Mouse (Mus musculus) c-Kit-positive CD71-positive TER-119-negative erythroid progenitor cells, embryonic 14.5 days (primary cell): ENCODE data around the gene Mapkapk2.
A peak's percentile ranks its signal among the peaks of the same experiment; 100 is the strongest.
"Not testable (repeated sequence)": the region's sequence is repeated elsewhere in the genome, so short reads cannot be mapped to it uniquely, and the experiment has no call there.

Experiments
- DNase-seq: peaks from one replicate; pipeline ENCODE4 v3.0.0-alpha.2; 2013; ENCODE audit warnings: low read depth

Gene Mapkapk2

DNA sequence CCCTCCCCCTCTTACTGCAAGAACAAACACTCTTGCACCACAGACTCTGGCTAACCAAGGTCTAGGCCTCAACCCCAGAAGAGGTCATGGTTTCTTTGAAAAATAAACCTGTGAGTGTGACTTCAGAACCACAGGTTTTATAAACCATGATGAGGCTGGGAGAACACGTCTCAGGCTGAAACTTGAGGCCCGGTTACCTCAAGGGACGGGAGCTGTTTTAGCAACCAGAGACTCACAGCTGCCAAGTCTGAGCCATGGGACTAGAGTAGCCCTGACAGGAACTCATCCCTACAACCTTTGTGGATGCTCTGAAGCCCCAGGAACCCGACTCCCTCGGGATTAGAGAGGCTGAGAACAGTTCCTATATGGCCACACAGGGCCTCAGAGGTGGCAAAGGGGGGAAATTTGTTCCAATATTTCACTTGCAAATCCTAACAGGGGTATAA lies 48.2 kb downstream of the Mapkapk2 start:
- DNase-seq = no peak

DNA sequence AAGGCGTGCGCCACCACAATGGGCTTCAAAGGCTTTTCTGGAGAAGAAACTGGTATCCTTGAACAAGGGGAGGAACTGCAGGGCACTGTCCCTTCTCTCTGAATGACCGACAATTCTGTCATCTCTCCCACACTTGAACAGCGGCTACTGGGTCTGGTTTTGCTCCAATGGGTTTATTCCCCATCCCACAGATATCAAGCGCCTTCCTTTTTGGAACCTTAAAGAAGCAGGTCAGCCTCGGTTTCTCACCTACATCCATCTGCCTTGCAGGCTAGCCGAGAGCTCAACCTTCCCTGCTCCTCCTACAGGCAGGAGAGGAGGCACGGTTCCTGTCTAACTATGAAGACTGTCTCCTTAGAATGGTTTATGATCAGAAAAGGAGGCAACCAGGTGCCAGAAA lies 48.7 kb downstream of the Mapkapk2 start:
- no peak for DNase-seq

DNA sequence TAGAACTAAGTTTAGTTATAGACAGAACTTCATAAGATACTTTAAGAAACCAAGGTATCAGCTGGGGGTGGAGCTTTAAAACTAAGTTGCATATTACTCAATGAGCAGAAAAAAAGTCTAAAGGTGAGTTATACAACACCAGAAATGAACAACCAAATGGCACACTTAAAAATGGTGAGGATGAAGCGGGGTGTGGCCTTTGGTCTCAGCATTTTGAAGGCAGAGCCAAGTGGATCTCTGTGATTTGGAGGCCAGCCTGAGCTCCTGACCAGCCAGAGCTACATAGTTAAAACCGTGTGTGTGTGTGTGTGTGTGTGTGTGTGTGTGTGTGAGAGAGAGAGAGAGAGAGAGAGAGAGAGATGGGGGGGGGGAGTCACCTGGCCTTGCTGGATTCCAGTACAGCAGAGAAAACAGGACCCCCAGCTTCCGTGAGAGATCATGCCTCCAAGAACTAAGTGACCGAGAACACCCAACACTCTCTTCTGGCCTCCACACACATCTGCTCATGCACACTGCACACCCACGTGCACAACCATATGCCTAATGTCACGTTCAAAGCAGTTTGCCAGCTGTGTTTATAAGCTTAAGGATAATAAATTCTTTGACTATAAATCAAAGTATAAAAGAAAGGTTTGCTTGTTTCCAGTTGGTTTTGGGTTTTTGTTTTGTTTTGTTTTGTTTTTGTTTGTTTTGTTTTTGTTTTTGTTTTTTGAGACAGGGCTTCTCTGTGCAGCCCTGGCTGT lies 49.3 kb downstream of the Mapkapk2 start:
- DNase-seq = no peak

DNA sequence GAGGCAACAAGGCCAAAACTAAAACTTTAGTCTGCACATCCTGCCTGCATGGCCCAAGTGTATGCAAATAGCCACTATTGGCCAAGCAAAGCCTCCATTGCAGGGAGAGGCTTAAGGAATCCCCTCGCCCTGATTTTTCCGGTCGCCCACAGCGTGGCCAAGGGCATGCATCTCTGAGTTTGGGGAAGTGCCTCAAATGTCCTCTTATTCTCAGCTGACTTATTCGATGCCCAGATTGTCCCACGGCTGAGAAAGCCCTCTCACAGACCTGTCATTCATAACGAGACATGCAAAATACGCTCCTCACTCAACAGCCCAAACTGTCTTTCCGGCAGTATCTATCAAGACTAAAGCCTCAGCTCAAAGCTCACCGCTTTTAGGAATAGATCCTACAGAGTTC lies 51.0 kb downstream of the Mapkapk2 start:
- DNase-seq = no peak

DNA sequence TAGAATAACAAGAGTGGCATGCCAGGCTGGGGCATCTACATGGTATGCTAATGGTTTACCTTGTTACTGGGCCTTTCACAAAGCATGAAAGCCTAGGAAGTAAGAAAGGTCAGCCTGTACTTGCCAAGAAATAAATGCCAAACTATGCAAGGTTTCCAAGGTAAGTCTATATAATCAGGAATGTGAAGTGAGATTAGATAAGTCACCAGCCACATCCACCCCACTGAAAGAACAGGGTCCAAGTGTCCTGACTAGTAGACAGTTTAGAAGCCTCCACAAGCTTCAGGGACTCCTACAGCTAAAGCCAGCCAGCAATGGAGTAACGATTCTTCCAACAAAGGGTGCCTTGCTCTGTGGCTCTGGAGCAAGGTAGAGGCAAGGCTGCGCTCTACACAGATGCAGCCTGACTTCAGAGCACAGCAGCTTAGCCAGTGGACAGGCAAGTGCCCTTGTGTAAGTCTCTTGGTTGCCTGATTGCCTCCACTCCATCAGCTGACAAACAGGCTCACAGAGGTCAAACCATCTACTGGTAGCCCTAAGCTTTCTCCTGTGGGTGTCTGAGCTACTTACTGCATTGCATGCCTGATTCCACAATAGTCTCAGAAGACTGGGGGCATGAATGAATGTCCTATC lies 51.8 kb downstream of the Mapkapk2 start:
- no peak for DNase-seq

DNA sequence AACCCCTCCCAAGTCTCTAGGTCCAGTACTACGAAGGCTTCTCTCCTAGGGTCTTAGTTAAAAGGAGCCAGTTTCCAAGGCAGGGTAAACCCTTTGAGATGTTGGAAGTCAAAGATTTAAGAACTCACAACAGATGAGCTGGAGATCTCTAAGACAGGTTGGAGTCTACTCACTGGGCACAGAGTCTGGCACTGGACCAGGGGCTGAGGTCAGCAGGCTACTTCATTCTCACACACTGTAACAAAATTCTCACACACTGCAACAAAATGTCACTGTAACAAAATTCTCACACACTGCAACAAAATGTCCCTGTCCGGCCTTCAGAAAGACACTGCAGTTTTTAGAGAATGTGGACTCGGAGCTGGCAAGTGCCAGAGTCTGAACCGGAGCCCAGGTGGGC lies 54.0 kb downstream of the Mapkapk2 start:
- DNase-seq = no peak

DNA sequence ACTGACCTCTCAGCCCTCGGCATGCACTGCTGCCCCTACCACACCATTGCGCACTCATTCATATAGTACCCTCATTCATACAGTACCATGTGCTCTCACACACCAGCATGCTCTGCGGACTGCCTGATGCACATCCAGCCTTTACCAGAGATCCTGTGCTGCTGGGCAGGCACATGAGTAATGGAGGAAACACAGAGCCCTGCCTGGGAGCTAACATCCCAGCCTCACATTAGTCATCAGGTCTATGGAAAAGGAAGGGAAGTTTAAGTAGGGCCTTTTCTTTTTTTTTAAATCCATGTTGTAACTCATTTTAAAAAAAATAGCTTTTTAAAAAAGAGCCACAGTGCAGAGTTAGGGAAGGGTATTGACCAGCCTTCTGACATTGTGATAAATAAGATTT lies 54.9 kb downstream of the Mapkapk2 start:
- DNase-seq = no peak

DNA sequence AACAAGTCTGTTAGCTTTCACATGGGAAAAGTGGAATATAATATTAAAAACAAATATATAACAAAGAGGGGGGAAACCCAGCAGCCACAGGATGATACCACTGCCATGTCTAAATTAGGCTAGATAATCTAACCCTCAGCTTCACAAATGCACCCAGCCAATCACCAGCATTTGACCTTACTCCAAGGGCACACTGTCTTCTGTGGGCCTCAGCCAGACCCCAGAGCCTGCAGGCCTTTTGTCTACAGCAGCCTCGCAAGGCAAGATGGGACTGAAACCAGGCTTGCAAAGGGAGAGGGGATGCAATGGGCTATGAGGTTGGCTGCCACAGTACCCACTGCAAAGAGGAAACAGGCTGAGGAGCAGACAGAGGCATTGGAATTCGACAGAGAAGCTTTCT lies 55.4 kb downstream of the Mapkapk2 start:
- DNase-seq = no peak

DNA sequence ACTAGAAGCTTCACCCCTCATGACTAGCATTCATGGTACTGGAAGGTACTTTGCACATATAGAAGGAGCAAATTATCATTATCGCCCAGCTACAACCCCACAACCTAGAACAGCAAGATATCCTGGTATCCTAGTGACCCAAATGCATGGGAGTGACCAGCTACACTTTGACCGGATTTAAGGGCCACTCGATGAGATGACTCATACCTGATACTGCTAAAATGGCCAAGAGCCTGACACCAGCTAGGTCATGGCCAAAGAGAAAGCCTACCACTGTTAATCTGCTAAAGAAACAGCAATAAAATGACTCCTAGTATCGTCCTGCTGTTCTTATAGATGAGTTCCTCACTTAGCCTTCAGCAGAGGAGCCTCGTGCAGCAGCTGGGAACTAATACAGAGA lies 58.1 kb downstream of the Mapkapk2 start:
- DNase-seq = no peak

DNA sequence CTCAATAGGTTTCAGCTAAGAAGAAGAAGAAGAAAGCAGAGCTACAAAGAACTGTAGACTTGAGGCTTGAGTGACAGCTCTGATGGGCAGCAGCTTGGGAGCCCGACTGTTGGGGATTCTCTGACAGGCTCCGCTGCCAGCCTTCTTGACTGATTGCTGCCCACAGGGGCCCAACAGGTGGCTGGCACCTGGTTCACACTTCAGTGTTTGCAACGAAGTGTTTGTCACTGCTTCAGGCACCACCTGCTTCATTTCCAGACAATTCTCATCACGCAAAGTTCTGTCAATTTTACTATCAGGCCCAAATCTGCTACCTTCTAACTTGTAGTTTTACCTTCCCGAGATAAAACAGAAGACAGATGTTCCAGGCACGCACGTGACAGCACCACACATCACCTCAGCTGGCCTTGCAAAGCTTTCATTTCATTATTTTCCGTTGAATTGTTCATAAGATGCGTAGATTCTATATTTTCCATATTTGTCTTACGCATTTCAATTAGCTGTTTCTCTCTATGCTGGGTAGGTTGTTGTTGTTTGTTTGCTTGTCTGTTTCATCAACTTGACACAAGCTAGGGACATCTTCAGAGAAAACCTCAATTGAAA lies 59.1 kb downstream of the Mapkapk2 start:
- DNase-seq = no peak

DNA sequence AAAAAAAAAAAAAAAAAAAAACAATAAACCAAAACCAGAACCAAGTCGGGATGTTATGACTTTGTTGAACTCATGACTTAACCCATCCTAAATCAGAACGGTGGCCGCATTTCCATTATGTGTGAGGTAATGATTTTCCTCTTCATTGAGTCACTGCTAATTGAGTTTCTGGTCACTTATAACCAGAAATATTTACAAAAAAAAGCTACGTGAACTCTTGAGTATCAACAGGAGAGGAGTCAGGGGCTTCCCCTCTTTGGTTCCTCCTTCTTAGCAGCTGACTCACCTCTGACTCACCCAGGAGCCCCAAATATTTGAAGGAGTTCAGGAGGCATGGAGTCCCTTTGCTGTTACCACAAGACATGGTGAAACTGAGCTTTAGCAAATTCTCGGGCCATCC lies 59.6 kb downstream of the Mapkapk2 start:
- DNase-seq = no peak

DNA sequence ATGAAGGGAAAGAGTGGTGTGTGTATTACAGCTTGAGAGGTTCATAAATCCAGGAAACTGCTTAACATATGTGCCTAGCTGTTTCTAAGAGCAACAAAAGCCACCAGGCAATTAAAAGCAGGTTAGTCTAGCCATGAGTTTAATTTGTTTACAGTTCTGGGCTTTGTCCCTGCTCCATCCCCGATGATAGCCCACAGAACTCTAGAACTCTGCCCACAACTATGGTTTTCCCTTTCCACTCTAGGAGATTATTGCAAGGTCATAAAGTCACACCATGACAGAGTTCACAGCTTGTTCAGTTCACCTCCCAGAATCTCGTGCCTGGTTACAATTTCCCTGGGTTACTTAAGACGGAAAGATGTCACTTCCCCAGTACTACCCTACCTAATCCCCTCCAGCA lies 66.4 kb downstream of the Mapkapk2 start:
- DNase-seq = no peak

DNA sequence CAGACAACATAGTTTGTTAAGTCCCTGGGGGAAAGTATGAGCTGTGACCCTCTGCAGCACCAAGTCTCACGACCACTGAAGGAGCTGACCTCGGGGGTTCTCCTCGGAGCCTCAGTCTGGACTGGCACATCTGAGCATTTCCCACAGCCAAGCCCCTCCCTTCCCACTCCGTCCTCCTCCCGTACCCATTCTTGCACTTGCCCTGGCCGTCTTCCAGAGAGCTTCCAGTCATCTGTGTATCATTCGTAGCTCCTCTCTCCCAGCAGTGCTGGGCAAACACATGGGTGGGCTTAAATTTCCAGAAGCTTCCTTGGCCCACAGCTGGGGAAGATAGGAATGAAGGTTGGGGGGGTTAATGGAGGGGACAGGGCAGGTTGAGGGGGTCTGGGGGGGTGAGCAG lies 67.4 kb downstream of the Mapkapk2 start:
- DNase-seq = no peak

DNA sequence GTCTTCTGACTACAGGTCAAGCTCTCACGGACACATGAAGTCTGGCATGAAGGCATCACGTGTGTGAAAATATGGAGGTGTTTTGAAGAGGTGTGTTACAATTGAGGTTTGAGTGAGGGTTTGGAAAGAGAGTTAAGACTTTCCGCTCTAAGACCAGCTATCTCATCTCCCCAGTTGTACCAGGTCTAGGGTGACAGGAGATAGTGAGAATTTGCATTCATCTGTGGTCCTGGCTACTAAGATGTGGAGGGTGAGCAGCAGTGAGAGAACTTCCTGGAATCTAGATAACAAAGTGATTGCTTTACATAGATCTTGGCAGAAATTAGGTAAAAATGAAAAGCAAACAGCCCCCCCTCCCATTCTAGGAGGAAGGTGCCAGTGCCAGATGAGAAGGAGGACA lies 68.4 kb downstream of the Mapkapk2 start:
- DNase-seq = peak; percentile 60

DNA sequence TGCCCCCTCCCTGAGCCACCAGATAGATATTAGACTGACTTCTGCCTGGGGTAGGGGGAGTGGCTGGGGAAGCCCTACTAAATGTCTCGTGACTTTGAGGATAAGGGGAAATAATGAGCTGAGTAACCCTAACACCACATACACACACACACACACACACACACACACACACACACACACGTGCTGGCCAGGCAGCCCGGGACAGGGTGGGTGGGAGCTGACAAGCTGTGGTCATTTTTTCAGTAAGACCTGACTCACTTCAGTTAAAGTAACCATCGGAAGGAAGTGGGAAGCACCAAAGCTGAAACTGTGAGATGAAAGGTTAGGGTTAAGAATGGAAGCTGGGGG lies 71.8 kb downstream of the Mapkapk2 start:
- no peak for DNase-seq

DNA sequence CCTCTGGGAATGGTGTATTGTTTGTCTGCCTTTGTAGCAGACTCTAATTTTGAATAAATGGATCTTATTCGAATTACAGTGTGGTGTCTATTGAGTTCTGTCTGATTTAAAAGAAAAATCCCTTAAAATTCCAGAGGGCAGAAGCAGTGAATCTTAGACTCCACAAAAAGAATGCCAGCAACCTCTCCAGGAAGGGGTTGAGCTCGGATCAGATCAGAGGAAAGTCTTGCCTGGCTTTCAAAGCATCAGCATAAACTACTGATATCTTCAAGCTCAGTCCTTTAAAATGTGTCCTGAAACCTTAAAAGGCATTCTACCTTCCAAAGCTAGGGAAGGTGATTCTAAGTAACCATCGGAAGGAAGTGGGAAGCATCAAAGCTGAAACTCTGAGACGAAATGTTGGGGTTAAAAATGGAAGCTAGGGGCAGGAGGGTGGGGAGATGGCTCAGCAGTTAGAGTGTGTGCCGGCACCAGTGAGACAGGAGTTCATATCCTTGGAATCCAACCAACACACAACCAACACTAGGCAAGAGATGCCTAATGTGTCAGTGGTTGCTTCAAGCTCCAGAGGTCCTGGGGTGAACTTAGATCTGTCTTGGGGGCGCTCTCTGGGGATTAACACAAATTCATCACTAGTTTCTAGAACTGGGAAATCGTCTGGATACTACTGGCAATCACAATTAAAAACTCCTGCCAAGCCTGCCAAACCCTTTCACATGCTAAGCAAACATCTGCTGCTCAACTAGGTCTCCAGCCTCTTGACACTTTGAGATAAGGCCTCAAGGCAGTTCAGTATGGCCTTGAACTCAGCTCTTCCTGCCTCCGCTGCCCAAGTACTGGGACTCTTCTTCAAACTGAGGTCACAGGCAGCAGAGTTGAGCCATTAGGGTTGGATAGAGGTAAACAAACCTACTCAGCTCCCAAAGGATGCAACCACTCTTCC lies 72.5 kb downstream of the Mapkapk2 start:
- DNase-seq = no peak

DNA sequence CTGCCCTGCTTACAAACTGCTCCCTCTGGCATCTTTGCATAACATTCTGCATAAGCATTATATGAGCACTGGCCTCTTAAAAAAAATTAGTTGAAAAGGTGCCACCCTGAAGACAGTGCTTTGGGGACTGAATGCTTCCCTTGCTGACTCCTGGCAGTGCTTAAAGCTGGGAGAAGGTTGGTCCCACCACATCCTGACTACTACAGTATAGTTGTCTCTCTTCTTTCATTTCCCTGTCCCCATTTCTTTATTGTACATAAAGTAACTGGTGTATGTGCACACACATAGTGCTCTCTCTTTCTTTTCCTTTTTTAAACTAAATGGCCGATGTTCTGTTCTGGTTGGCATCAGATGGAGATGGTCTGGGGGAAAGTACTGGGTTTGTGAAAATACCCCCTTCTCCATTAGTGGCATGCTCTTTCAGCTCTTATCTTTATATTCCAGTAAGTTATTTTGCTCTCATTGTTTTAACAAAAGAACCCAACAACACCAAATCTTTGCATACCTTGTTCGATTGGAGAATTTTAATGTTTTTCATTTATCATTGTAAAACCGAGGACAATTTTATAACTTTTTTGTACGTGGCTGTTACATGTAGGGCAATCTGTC lies 74.3 kb downstream of the Mapkapk2 start:
- DNase-seq = not testable (repeated sequence)

DNA sequence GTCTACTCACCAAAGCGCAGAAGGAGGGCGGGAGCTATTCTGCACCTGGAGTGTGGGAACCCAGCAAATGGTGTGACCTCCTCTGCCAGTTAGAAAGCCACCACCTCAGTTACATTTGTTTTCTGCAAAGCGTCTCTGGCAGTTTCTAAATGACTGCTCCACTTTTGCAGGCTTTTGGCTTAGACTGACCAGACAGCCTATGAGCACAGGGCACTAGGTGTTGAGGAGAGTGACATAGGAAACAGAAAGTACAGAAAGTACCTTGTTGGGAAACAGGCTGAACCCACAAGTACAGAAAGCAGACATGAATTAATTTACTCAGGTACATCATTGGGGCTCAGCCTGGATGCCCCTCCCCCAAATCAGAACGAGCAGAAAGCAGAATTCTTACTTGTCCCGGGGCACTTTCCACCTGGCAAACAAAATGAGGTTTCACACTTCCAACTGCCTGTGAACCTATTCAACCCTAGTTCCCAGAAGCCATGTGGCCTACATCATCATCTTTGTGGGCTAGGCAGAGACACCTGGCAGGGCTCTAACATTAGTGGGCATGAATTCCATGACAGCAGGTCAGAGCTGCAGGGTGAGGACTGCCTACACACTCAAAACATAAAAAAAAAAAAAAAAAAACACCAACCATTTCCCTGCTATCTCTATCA lies 74.9 kb downstream of the Mapkapk2 start:
- no peak for DNase-seq

DNA sequence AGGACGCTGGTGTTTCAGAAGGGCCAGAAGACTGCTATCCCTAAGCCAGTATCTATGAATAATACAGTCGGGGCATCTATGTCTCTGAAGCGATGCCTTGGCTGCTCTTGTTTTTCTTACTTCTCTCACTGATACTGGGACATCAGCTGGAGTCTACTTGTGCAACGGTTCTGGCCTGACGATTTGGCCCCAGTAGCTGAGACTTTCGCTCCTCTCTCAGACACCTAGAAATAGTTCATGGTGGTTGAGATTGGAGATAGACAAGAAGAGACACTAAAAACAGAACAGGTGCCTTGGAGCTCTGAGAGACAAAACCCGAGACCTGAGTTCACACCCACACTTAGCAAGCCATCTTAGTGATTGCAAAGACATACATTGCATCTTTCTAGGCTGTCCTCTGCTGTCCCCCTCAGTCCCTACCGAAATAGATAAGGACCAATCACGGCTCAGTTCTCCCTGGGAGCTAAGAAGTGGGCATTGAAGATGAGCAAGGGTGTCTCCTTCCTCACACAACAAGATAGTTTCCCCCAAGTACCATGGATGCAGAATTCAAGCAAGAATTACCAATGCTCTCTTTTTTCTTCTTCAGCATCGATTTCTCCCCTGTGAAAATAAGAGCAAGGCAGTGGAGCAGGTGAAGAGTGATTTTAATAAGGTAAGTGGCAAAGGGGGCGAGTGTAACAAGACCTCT lies 75.6 kb downstream of the Mapkapk2 start:
- no peak for DNase-seq

DNA sequence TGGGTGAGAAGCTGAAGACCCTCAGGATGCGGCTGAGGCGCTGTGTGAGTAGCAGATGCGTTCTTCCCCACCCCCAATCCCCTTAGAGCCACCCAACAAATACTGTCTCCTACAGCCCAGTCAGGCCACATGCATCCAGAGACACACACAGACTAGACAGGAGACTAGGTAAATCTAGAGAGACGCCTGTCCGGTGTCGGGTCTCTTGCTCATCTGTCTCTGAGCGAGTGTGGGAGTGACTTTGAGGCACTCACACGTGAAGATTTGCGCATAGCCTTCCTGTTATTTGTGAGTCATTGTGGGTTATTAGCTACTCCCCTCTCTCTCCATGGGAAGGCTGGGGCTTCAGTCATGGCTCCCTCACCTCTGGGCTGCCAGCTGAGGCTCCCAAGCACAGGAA lies 76.2 kb downstream of the Mapkapk2 start:
- no peak for DNase-seq
